Mouse (Mus musculus): ENCODE results near the gene Treh. TPM values are rescaled to one million over a fixed set of nuclear protein-coding genes. Genes with fewer than 3 reads are reported as not detected.
A peak's percentile ranks its signal among the peaks of the same experiment; 100 is the strongest.

Treh gene
- total RNA-seq, 2 experiments from 2014 or later = not detected

DNA sequence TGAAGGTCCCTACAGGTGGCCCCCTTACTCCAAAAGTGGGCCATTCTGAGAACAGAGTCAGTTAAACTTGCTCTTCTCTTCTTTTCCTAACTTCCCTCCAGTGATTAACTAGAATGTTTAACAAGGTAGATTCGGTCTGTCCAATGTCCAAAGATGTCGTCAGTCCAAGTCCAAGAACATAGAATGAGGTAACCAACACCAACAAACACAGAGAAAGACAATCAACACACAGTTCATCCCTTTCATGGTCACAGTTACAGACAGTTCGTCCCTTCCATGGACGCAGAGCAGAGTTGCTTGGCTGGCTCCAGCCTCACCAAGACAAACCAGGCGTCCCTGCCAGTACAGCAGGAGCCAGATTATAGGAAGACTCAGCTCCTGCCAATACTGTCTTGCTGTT lies 1.6 kb upstream of the Treh start:
- DNase-seq = no peak
- intact Hi-C loops (cut with DNase I) = no loop called here

DNA sequence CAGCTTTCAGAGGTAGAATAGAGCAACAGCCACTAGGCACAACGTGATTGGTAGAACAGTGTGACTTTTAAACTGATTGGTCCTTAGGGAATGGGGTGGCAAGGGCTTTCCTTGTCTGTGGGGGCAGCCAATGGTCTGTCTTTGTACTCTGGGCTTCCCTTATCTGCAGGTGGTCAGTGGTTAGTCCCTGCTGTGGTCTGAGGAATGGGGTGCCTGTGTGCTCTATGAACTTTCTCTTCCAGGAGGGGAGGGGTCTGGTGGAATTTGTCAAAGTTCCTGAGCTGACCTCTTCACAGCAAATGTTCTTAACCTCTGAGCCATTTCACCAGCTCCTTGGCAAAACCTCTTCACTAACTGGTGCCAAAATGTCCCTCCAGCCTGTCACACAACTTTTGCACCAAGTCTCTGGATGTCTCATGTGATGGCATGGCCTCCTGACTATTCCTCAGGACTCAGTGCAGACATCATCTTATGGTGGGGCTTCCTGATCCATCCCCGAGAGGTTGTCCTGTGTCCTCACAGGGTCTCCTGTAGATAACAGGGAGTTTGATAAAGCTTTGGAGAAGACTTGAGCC lies 655 bp upstream of the Treh start:
- no peak for DNase-seq
- intact Hi-C loops (cut with DNase I) = no loop called here

DNA sequence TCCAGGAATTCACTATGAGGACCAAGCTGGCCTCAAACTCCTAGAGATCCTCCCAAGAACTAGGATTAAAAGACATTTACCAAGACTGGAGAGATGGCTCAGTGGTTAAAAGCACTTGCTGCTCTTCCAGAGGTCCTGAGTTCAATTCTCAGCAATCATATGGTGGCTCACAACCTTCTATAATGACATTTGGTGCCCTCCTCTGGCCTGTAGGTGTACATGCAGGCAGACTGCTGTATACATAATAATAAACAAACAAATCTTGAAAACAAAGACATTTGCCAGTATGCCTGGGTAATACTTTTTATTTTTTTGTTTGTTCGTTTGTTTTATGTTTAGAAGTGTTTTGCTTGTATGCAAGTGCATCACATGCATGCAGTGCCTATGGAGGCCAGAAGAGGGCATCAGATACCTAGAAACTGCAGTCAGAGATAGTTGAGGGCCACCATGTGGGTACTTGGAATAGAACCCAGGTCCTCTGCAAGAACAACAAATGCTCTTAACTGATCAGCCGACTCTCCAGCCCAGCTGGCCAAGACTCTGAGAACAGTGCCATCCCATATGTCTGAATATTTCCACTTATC lies 5.3 kb downstream of the Treh start:
- no peak for DNase-seq
- intact Hi-C loops (cut with DNase I) = no loop called here

DNA sequence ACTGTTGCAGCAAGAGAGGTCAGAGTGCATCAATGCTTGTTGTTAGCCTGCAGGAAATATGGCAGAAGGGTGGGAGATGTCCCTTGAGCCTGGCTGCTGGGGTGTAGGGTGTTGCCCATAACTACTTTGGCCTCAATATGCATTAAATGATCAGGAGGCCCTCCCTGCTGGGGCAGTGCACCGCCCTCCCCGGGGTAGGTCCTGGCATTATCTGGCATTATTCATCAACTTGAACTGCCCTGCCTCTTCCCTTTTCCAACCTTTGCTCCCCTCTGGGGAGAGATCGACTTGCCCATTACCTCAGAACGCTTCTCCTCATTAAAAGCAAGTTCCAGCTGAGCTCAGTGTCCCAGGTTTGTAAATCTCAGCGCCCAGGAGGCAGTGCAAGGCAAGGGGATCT lies 6.5 kb downstream of the Treh start:
- DNase-seq = no peak
- intact Hi-C loops (cut with DNase I) = no loop called here

DNA sequence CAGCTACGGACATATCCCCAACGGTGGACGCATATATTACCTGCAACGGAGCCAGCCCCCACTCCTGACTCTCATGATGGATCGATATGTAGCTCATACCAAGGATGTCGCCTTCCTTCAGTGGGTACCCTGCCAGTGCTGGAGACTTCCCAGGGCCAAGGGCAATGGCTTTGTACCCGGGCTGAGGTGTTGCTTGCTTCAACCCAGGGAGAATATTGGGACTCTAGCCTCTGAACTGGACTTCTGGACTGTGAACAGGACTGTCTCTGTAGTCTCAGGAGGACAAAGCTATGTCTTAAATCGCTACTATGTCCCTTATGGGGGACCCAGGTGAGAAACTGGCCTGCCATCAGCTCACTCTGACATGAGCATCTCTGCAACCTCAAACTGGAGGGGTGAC lies 10.0 kb downstream of the Treh start:
- intact Hi-C loops (cut with DNase I) = no loop called here
- DNase-seq = no peak

DNA sequence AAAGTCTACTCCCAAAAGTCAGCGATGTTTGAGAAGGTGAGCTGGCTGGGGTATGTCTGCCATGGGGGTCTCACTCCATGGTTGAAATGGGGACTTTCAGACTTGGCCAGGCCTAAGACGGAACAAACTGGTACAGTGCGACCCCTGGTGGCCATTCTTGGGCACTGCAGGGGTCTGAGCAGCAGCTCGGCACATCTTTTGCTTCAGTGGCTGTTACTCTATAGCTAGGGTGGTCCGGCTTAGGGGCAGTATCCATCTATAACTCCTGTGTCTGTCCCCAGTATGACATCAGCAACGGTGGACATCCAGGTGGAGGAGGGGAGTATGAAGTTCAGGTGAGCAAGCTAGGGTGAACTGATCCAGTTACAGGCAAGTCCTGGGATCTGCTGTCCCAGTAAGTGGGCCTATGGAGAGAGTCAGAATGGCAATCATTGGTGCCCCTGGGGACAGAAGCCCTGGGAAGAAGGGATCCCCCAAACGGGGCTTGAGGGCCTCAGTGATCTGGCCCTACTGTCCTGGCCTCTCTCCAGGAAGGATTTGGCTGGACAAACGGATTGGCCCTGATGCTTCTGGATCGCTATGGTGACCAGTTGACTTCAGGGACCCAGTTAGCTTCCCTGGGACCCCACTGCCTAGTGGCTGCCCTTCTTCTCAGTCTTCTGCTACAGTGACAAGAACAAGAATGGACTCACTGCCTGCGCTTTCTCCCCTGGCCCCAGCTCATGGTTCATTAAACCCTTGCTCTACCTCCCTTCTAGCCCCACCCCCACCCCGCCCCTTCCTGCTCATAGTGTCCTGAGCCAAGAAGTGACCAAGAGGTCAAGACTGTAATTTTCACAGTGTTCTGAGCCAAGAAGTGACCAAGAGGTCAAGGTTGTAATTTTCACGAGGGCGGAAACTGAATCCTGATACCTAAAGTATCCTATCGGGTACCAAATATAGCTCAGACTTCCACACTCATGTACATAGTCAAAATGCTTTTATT lies 12.6 kb downstream of the Treh start:
- peak; percentile 74 to 86 for DNase-seq
- intact Hi-C loops (cut with DNase I) = loop anchor here (1.0 kb wide), 2 partner anchors 30 to 231 kb away; partner anchors contain the start of gene Upk2

DNA sequence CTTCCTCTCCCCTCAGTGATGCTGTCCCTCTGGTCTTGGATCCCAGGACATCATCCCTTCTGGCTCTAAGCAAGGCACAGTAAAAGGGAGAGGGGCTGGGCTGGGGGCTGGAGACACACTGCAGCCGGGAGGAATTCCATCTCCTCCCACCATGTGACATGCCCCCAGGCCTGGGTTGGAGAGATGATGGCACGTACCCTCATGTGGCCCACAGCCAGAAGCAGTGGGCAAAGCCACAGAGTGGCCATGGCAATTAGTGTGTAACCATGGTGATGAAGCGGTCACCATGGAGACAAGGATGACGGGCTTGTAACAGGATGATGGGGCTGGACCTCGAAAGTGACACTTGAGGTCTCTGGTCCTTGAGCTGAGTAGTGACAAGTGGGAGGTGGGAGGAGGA lies 13.6 kb downstream of the Treh start:
- intact Hi-C loops (cut with DNase I) = no loop called here
- DNase-seq = no peak

DNA sequence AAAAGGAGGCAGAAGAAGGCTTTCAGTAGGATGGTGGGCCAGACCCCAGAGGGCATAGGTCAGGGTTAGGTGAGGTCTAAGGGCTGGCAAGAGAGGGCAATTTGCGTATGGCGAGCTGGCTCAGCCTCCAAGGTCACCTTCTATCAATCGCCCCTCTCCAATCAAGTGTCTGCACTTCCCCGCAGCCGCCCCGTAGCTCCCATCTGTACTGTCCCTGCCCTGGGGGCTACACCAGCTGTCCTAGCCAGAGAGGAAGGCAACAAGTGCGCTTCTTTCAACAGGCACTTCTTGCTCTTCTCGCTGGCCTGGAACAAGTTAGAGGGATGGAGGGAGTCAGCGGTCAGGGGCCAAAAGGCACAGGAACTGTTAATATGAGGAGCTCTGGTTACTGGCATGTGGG lies 15.0 kb downstream of the Treh start:
- DNase-seq = no peak
- intact Hi-C loops (cut with DNase I) = no loop called here

DNA sequence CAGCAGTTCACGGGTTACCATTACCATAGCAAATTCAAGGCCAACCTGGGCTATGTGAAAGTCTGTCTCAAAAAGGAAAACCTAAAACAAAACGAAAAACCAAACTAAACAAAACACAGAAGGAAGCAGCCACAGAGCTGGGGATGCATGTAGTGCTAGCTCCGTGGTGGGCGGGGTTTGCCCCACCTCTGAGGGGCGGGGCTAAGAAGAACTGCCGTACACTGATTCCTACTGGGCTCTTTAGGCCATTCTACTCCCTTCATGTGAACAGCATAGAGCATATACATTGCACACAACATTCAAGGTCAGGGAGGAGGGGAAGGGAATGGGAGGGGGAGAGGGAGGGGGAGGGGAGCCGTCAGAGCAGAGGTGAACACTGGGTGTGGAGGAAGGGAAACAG lies 17.6 kb downstream of the Treh start:
- DNase-seq = no peak
- intact Hi-C loops (cut with DNase I) = loop anchor here (5.0 kb wide), 1 partner anchor 42 kb away; no protein-coding TSS in a partner anchor

DNA sequence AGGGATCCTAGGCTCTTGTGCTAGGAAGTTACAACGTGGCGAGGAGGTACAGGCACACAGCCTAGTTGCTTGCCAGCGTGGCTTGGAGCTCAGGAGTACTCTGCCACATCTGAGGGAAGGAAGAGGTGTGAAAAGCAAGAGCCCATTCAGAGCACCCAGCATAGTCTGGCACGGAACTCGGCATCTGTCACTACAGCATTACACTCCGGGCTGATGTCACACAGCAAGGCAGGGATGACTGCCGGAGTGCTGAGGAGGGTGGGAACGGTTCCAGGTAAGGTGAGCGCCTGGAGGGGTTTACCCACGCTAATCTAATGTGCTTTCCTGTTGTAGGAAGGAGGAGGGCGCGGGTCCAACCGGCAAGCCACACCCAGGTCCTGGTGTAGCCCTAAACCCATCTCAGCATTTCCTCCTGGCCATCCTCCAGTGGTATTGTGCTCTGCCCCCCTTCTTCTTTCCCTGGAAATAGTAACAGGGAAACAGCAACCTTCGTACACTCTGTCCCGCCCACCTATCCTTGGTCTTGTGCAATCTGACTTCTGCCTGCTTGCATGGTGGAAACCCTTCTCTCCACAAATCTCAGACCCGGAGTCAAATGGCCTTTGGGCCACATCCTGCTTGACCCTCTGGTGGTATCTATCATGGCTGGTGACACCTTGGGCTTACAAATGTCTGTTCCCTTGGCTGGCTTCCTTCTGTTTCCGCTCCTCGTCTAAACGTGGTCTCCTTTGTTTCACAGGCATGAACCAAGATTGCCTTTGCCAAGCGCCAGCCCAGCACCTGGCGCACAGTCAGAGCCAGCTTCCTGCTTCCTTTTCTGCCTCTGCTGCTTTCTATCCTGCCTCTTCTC lies 18.9 kb downstream of the Treh start:
- peak; percentile 68 to 72 for DNase-seq
- intact Hi-C loops (cut with DNase I) = loop anchor here (5.0 kb wide), 1 partner anchor 40 kb away; no protein-coding TSS in a partner anchor

DNA sequence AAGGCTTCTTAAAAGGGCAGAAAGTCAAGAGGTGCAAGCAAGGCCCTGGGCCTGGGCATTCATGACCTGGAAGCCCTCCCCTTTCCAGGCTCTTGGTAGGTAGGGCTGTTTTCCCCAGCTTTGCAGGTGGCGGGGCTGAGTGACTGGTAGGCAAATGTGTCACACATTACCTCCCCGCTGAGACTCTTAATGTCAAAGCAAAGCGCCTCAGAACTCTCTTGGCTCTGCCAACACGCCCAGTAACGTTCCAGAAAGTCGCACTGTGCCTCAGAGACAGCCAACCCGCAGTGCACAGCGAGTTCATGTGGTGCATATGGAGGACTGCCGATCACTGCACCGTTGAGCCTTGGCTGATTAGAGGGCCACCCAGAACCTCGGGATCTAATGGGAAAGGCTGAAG lies 20.0 kb downstream of the Treh start:
- intact Hi-C loops (cut with DNase I) = loop anchor here (5.0 kb wide), 1 partner anchor 39 kb away; no protein-coding TSS in a partner anchor
- no peak for DNase-seq

DNA sequence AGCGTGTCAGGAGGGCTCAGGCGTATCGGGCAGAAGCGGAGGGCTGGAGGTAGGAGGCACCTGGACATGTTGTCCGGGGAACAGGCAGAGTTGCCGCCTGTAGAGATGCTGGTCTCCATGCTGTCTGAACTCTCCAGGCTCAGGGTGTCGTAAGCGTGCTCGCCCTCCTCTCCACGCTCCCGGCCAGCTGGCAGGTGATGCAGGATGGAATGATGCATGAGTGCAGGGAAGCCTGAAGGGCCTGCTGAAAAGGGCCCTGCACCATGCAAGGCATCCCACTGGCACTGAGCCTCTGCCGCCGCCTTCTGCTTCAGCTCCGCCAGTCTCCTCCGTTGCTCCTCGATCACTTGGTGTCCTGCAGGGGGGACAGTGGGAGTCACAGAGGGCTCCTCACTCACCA lies 24.8 kb downstream of the Treh start:
- no peak for DNase-seq
- intact Hi-C loops (cut with DNase I) = no loop called here

DNA sequence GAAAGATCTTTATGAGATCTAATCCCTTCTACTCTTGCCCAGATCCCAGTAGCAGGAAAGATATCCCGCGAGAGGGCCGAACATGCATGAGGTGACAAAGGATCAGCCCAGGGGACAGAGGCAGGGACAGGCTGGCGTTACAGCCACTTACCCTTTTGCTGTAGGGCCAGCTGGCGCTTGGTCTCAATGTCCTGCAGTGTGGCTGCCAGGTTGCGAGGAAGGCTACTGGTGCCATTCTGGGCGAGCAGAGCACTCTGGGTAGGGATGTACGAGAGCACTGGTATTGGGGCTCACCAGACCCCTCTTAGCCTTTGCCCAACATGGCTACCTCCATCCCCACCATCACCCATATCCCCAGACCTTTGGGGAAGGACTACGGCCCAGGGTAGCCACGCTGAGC lies 26.2 kb downstream of the Treh start:
- no peak for DNase-seq
- intact Hi-C loops (cut with DNase I) = no loop called here

DNA sequence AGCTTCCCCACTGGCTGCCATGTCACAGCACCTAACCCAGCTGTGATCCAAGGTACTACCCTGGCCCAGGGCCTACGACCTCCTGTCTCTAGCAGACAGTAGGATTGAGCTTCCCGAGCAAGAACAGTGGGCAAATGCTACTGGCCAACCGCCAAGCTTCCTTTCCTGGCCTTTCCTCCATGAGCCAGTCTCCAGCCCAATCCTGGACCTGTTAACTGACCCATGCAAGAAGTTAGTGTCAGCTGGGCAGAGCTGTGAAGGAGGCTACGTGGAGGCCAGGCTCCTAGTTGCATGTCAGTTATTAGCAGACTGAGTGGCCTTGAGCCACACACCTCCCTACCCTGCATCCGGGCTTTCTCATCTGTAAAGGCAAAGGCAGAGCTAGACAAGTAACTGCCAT lies 26.7 kb downstream of the Treh start:
- DNase-seq = no peak

DNA sequence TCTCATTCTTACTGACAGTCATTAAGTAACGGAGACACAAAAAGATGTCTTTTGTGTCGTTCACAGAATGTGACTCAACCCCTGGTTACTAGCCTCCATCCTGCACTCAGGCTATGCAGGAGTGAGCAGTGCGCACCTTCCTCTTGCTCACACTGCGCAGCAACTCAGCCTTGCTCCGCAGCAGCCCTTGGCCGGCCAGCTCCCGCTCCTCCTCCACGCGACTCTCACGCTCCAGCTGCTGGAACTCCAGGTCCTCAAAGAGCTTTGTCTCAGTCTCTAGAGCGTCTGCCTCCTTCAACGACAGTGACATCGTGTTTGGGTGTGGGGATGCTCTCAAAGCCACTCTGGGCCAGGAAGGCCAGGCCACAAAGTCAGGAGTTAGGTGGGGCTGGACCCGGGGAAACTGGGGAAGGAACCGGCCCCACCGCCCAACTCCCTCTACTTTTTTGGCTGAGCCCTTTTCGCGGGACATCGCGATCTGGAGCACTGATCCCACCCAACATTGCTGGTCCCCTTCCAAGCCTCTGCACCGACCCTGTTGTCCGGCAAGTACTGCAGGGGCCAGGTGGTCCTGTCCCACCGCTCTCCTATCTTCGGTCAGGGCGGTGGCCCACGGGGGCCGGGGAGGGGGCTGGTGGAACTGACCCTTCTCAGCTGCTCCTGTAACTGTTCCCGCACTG lies 34.9 kb downstream of the Treh start:
- no peak for DNase-seq
- intact Hi-C loops (cut with DNase I) = loop anchor here (2.0 kb wide), 1 partner anchor 27 kb away; the partner anchor contains the start of gene Phldb1

More for the DNA sequence above, 26.7 kb downstream of the Treh start:
- intact Hi-C loops (cut with DNase I) = no loop called here

DNA sequence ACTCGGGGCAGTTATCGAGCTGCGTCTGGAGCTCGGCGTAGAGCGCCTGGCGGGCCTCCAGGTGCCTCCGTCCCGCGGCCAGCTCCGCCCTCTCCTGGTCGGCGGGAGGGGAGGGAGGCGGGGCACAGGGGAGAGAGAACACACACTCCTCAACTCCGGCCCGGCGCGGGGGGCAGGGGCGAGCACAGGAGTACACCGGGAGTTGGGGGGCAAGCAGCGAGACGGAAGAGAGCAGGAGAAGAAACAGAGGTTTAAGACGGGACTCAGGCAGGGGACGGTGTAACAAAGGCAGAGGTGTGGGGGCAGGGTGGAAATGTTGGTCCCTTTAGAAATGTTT lies 35.4 kb downstream of the Treh start:
- intact Hi-C loops (cut with DNase I) = loop anchor here (2.0 kb wide), 1 partner anchor 26 kb away; the partner anchor contains the start of gene Phldb1

DNA sequence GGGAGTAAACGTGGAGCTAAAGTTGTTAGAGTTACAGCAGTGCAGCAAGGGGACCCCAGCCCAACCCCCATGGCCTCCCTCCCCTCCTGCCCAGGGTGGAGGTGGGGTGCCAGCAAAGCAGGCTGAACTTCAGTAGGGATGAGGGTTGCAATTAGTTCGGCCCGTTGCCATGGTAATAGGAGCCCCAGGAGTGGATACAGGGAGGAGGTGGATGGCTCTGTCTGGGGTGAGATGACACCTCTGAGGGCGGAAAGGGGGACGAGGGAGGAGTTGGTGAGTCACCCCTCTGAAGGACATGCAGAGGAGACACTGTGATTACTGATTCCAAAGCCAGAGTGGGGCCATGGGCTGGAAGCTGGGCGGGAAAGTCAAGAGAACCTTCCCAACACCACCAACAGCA lies 35.9 kb downstream of the Treh start:
- intact Hi-C loops (cut with DNase I) = loop anchor here (2.0 kb wide), 1 partner anchor 26 kb away; the partner anchor contains the start of gene Phldb1
- no peak for DNase-seq

More for the DNA sequence above, 35.4 kb downstream of the Treh start:
- DNase-seq = peak; percentile 87 to 89

DNA sequence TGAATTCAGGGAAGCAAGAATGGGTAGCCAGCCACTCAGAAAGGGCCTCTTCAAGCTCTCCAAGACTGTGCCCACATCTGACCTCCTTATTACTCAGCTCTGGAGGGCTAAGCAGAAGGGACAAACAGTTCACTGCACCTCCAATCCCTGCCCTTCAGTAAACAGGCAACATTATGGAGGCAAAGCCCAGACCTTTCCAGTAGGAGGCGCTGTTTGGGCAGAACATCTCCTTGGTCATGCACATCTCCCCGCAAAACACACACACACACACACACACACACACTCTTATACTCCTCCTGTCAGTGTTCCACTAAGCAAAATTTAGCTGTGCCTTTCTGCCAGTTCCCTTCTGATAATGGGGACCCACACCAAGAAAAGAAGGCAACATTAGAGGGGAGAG lies 36.6 kb downstream of the Treh start:
- peak; percentile 42 to 67 for DNase-seq
- intact Hi-C loops (cut with DNase I) = loop anchor here (2.0 kb wide), 1 partner anchor 25 kb away; the partner anchor contains the start of gene Phldb1

DNA sequence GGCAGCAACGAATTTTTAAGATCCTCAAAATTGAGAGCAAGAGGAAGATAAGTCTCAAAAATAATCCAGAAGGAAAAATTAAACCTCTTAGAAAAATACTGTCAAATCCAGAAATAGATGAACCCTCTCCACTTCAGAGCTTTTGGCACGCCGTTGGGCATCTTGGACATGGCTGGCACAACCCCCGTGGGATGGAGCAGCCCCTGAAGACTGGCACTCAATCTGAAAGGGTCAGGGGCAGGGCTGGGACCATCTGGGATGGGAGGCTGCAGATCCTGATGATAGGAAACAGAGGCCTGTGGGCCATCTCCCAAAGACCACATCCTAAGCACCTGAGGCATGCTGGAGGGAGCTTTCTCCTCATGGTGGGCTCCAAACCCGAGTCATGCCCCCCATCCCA lies 37.2 kb downstream of the Treh start:
- intact Hi-C loops (cut with DNase I) = no loop called here
- no peak for DNase-seq

DNA sequence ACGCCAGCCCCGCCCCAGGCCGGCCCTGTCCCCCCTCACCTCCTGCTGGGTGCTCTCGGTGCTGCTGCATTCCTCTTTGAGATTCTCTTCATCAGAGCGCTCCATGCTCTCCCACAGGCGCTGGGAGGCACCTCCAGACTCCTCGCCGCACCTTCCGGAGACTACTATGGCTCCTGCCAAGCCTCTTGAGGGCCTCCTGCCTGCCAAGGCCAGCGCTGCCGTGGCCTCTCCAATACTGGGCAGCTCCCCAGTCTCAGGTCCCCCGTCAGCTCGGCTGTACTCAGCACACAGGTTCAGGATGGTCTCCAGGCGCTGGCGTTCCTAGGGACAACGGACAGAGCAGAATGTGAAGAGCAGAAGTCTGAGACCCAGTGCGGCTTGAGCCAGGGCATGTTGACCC lies 38.6 kb downstream of the Treh start:
- no peak for DNase-seq
- intact Hi-C loops (cut with DNase I) = no loop called here

Measured in heart, postnatal 14 days (tissue).